Mouse (Mus musculus) mouse embryonic stem cell (cell line): ENCODE measurements around the gene Ipmk.

Experiments
- in situ Hi-C, 2 experiments: fragments of 300-500 bp; cut with MboI; formaldehyde crosslinking; loops; 1 replicate in 1 of 2; 3 replicates in 1 of 2; pipeline ENCODE4 v1.14.3; 2019 to 2020; ENCODE audit warnings: low sequenced_read_pairs in 2 of 2, low pct_unique_long_range_greater_than_20kb in 1 of 2, mixed read lengths in 1 of 2; ENCODE audit not compliant: unreplicated experiment in 1 of 2

Gene Ipmk

GRCm38 (mm10) chr10:71347509-71347949 lies at the start of gene Ipmk:
Gene Ipmk, plus strand, starts transcription at chr10:71347763.
- in situ Hi-C loops: no loop called here

- in situ Hi-C loops: no loop called here
Observed at GRCm38 (mm10) chr10:71300161-71300560, 47.4 kb upstream of the Ipmk start.

- in situ Hi-C loops: no loop called here
Observed at GRCm38 (mm10) chr10:71302490-71302889, 45.1 kb upstream of the Ipmk start.

- in situ Hi-C loops: no loop called here
Observed at GRCm38 (mm10) chr10:71306190-71306589, 41.4 kb upstream of the Ipmk start.

- in situ Hi-C loops: no loop called here
Observed at GRCm38 (mm10) chr10:71306759-71307158, 40.8 kb upstream of the Ipmk start.

GRCm38 (mm10) chr10:71308199-71308598 lies 39.4 kb upstream of the Ipmk start:
- in situ Hi-C loops: no loop called here

- in situ Hi-C loops: no loop called here
Observed at GRCm38 (mm10) chr10:71310288-71310687, 37.3 kb upstream of the Ipmk start.

- in situ Hi-C loops: no loop called here
Observed at GRCm38 (mm10) chr10:71314596-71314995, 33.0 kb upstream of the Ipmk start.

- in situ Hi-C loops: no loop called here
Observed at GRCm38 (mm10) chr10:71316056-71316455, 31.5 kb upstream of the Ipmk start.

GRCm38 (mm10) chr10:71316497-71316896 lies 31.1 kb upstream of the Ipmk start:
- in situ Hi-C loops: no loop called here

GRCm38 (mm10) chr10:71323669-71324068 lies 23.9 kb upstream of the Ipmk start:
- in situ Hi-C loops: loop anchor here in 1 of 2 experiments (5.0 kb wide), 1 partner anchor 74 kb away; no protein-coding TSS in a partner anchor

GRCm38 (mm10) chr10:71326123-71326522 lies 21.4 kb upstream of the Ipmk start:
- in situ Hi-C loops: no loop called here

- in situ Hi-C loops: no loop called here
Observed at GRCm38 (mm10) chr10:71326789-71327188, 20.8 kb upstream of the Ipmk start.

GRCm38 (mm10) chr10:71327386-71327785 lies 20.2 kb upstream of the Ipmk start:
- in situ Hi-C loops: no loop called here

- in situ Hi-C loops: no loop called here
Observed at GRCm38 (mm10) chr10:71328382-71328781, 19.2 kb upstream of the Ipmk start.

- in situ Hi-C loops: no loop called here
Observed at GRCm38 (mm10) chr10:71328870-71329269, 18.7 kb upstream of the Ipmk start.

- in situ Hi-C loops: no loop called here
Observed at GRCm38 (mm10) chr10:71329295-71329694, 18.3 kb upstream of the Ipmk start.

GRCm38 (mm10) chr10:71330070-71330469 lies 17.5 kb upstream of the Ipmk start:
- in situ Hi-C loops: loop anchor here in 1 of 2 experiments (10.0 kb wide), 1 partner anchor 65 kb away; no protein-coding TSS in a partner anchor

- in situ Hi-C loops: loop anchor here in 1 of 2 experiments (10.0 kb wide), 1 partner anchor 63 kb away; no protein-coding TSS in a partner anchor
Observed at GRCm38 (mm10) chr10:71331908-71332307, 15.7 kb upstream of the Ipmk start.

- in situ Hi-C loops: loop anchor here in 1 of 2 experiments (10.0 kb wide), 1 partner anchor 62 kb away; no protein-coding TSS in a partner anchor
Observed at GRCm38 (mm10) chr10:71332376-71332775, 15.2 kb upstream of the Ipmk start.

GRCm38 (mm10) chr10:71332859-71333258 lies 14.7 kb upstream of the Ipmk start:
- in situ Hi-C loops: loop anchor here in 1 of 2 experiments (10.0 kb wide), 1 partner anchor 62 kb away; no protein-coding TSS in a partner anchor
